Mouse (Mus musculus) hindbrain, embryonic 12.5 days (tissue): Measurements from ENCODE around the gene Btg3. TPM values are rescaled to one million over a fixed set of nuclear protein-coding genes. Genes with fewer than 3 reads are reported as not detected.

Experiments
- ATAC-seq: fragments of 200-750 bp; cut with Nextera tagmentation; 2 replicates; pipeline ENCODE4 v1.8.0; 2017; ENCODE audit warnings: moderate TSS enrichment; ENCODE audit not compliant: low FRiP score
- H3K27ac ChIP-seq: fragments of 300-500 bp; sonication (generic); 2 replicates; pipeline ENCODE4 v1.5.1; 2016; ENCODE audit warnings: mild to moderate bottlenecking
- H3K27me3 ChIP-seq: fragments of 300-500 bp; sonication (generic); 2 replicates; pipeline ENCODE4 v1.6.1; 2016; ENCODE audit warnings: mild to moderate bottlenecking
- H3K36me3 ChIP-seq: fragments of 300-500 bp; sonication (generic); 2 replicates; pipeline ENCODE4 v1.6.1; 2016; ENCODE audit warnings: mild to moderate bottlenecking
- H3K4me1 ChIP-seq: fragments of 300-500 bp; sonication (generic); 2 replicates; pipeline ENCODE4 v1.6.1; 2016
- H3K4me2 ChIP-seq: fragments of 300-500 bp; sonication (generic); replicated peaks from 2 replicates; pipeline ENCODE4 v1.6.1; 2016; ENCODE audit warnings: mild to moderate bottlenecking
- H3K4me3 ChIP-seq: fragments of 300-500 bp; sonication (generic); 2 replicates; pipeline ENCODE4 v1.5.1; 2016; ENCODE audit warnings: mild to moderate bottlenecking
- H3K9ac ChIP-seq: fragments of 300-500 bp; sonication (generic); 2 replicates; pipeline ENCODE4 v1.6.1; 2016; ENCODE audit warnings: mild to moderate bottlenecking, moderate library complexity
- H3K9me3 ChIP-seq: fragments of 300-500 bp; sonication (generic); replicated peaks from 2 replicates; pipeline ENCODE4 v1.6.1; 2016; ENCODE audit warnings: mild to moderate bottlenecking
- WGBS: fragments of 180-500 bp; shearing (Covaris S2); methylation state at CpG from one replicate; pipeline ENCODE4 v1.1.7; 2016; 5-methylcytosine and 5-hydroxymethylcytosine counted together
- polyA plus RNA-seq: library from polyadenylated mRNA; unstranded; fragments of >200 nt; fragmentation: Nextera tagmentation; extraction: Ambion mirVana; gene quantifications from 2 replicates; pipeline ENCODE4 v1.2.1, GENCODE M21; 2016

Btg3 gene
- polyA plus RNA-seq, 1 experiment from 2014 or later: 41.6 TPM

- H3K27ac ChIP-seq: no peak overlapping the region
- no peak overlapping the region for H3K4me3 ChIP-seq
- ATAC-seq: no peak
- no peaks in the 10 kb centered on the region for H3K36me3 ChIP-seq
- H3K4me1 ChIP-seq: no peaks in the 10 kb centered on the region
- WGBS: 86% methylated on average over 5 of the region's 5 CpGs
- no peak overlapping the region for H3K9ac ChIP-seq
- no peaks in the 10 kb centered on the region for H3K27me3 ChIP-seq
- H3K4me2 ChIP-seq: no peak overlapping the region
- no peaks in the 10 kb centered on the region for H3K9me3 ChIP-seq
Measured at GRCm38 (mm10) chr16:78283231-78283630, 93.8 kb downstream of the Btg3 start.

Other genes with a start within 250 kb of the Btg3 start
- 112 and 118 TPM in 2 replicates for gene Cxadr, start 75.7 kb downstream of the Btg3 start, polyA plus RNA-seq
- gene D16Ertd472e, start 199.5 kb upstream of the Btg3 start, polyA plus RNA-seq: 15.0 and 16.4 TPM in 2 replicates